Mouse (Mus musculus) MEL (cell line): ENCODE data around the gene Tmem114. TPM values are rescaled to one million over a fixed set of nuclear protein-coding genes. Genes with fewer than 3 reads are reported as not detected.

ENCODE experiments used
- DNase-seq: peaks from one replicate; pipeline ENCODE4 v3.0.0; 2011; ENCODE audit warnings: low read depth, low spot score
- H3K27ac ChIP-seq: 2 replicates; pipeline ENCODE4 v1.5.1; 2012; ENCODE audit warnings: low read depth, mild to moderate bottlenecking, control low read depth, low read length, moderate library complexity; ENCODE audit not compliant: control insufficient read depth
- H3K27me3 ChIP-seq, 2 experiments: fragments of 150-350 bp in 1 of 2; sonication (generic) in 1 of 2; 2 replicates each; pipeline ENCODE4 v1.6.1; 2012; ENCODE audit warnings: low read length in 2 of 2, mild to moderate bottlenecking in 2 of 2, improper control_type of control experiment in 1 of 2, moderate library complexity in 1 of 2; ENCODE audit not compliant: insufficient read depth in 2 of 2, control insufficient read depth in 1 of 2
- H3K36me3 ChIP-seq, 2 experiments: 2 replicates each; pipeline ENCODE4 v1.6.1; 2012 to 2014; ENCODE audit warnings: low read length in 2 of 2, improper control_type of control experiment in 1 of 2, inconsistent platforms in 1 of 2, mild to moderate bottlenecking in 1 of 2; ENCODE audit not compliant: insufficient read depth in 2 of 2, control insufficient read depth in 1 of 2
- H3K4me1 ChIP-seq, 2 experiments: fragments of 150-350 bp in 1 of 2; sonication (generic) in 1 of 2; 2 replicates each; pipeline ENCODE4 v1.6.1; 2012; ENCODE audit warnings: low read length in 2 of 2, improper control_type of control experiment in 1 of 2, mild to moderate bottlenecking in 1 of 2; ENCODE audit not compliant: insufficient read depth in 2 of 2, control insufficient read depth in 1 of 2
- H3K4me3 ChIP-seq, 2 experiments: fragments of 150-350 bp in 1 of 2; sonication (generic) in 1 of 2; 2 replicates each; pipeline ENCODE4 v1.5.1; 2012; ENCODE audit warnings: low read depth in 2 of 2, low read length in 2 of 2, mild to moderate bottlenecking in 2 of 2, moderate library complexity in 2 of 2, control low read depth in 1 of 2, improper control_type of control experiment in 1 of 2; ENCODE audit not compliant: control insufficient read depth in 1 of 2, insufficient read depth in 1 of 2
- H3K79me2 ChIP-seq: 2 replicates; pipeline ENCODE4 v1.6.1; 2012; ENCODE audit warnings: mild to moderate bottlenecking, low read length, moderate library complexity; ENCODE audit not compliant: control insufficient read depth, poor library complexity, insufficient read depth
- H3K9ac ChIP-seq: 2 replicates; pipeline ENCODE4 v1.6.1; 2012; ENCODE audit warnings: low read depth, mild to moderate bottlenecking, control low read depth, low read length, moderate library complexity; ENCODE audit not compliant: control insufficient read depth, poor library complexity, severe bottlenecking
- H3K9me3 ChIP-seq: fragments of 150-350 bp; sonication (generic); replicated peaks from 2 replicates; pipeline ENCODE4 v1.6.1; 2012; ENCODE audit warnings: mild to moderate bottlenecking, low read length, improper control_type of control experiment, moderate library complexity; ENCODE audit not compliant: insufficient read depth
- CHD1 ChIP-seq: IDR thresholded peaks from 2 replicates; pipeline ENCODE4 v1.6.1; 2012; ENCODE audit warnings: low read depth, mild to moderate bottlenecking, inconsistent platforms, low read length, improper control_type of control experiment
- CTCF ChIP-seq, 3 experiments: IDR thresholded peaks in 2 of 3; conservative IDR thresholded peaks in 1 of 3; 2 replicates each; pipeline ENCODE4 v1.5.1; 2011 to 2012; ENCODE audit warnings: low read length in 3 of 3, low read depth in 2 of 3, mild to moderate bottlenecking in 2 of 3, improper control_type of control experiment in 1 of 3, inconsistent platforms in 1 of 3, mixed read lengths in 1 of 3, moderate library complexity in 1 of 3; ENCODE audit not compliant: control insufficient read depth in 1 of 3, insufficient read depth in 1 of 3, poor library complexity in 1 of 3, severe bottlenecking in 1 of 3
- E2F4 ChIP-seq: IDR thresholded peaks from 2 replicates; pipeline ENCODE4 v1.6.1; 2011; ENCODE audit warnings: low read depth, low read length, improper control_type of control experiment, borderline replicate concordance
- ELF1 ChIP-seq: IDR thresholded peaks from 2 replicates; pipeline ENCODE4 v1.6.1; 2014; ENCODE audit warnings: low read depth, mild to moderate bottlenecking, inconsistent platforms, low read length, improper control_type of control experiment, moderate library complexity
- GATA1 ChIP-seq: IDR thresholded peaks from 2 replicates; pipeline ENCODE4 v1.6.1; 2011; ENCODE audit warnings: low read depth, low read length, improper control_type of control experiment
- HCFC1 ChIP-seq: IDR thresholded peaks from 2 replicates; pipeline ENCODE4 v1.6.1; 2012; ENCODE audit warnings: low read depth, mild to moderate bottlenecking, inconsistent platforms, low read length, improper control_type of control experiment, moderate library complexity
- MAFK ChIP-seq: IDR thresholded peaks from 2 replicates; pipeline ENCODE4 v1.6.1; 2011; ENCODE audit warnings: low read depth, mild to moderate bottlenecking, low read length, improper control_type of control experiment, borderline replicate concordance
- MAX ChIP-seq: IDR thresholded peaks from 2 replicates; pipeline ENCODE4 v1.6.1; 2011; ENCODE audit warnings: low read length, improper control_type of control experiment
- MAZ ChIP-seq: IDR thresholded peaks from 2 replicates; pipeline ENCODE4 v1.6.1; 2012; ENCODE audit warnings: low read depth, mild to moderate bottlenecking, inconsistent platforms, low read length, improper control_type of control experiment
- MEF2A ChIP-seq: IDR thresholded peaks from 2 replicates; pipeline ENCODE4 v1.6.1; 2014; ENCODE audit warnings: low read depth, mild to moderate bottlenecking, inconsistent platforms, low read length, improper control_type of control experiment; ENCODE audit not compliant: poor library complexity, insufficient replicate concordance, severe bottlenecking; ENCODE audit errors: extremely low read depth
- NRF1 ChIP-seq: IDR thresholded peaks from 2 replicates; pipeline ENCODE4 v1.6.1; 2014; ENCODE audit warnings: low read depth, mild to moderate bottlenecking, inconsistent platforms, low read length, improper control_type of control experiment, moderate library complexity; ENCODE audit not compliant: poor library complexity, insufficient read depth, severe bottlenecking
- POLR2A ChIP-seq, 2 experiments: IDR thresholded peaks; 2 replicates each; pipeline ENCODE4 v1.6.1; 2011 to 2012; ENCODE audit warnings: low read length in 2 of 2, mild to moderate bottlenecking in 2 of 2, control low read depth in 1 of 2, improper control_type of control experiment in 1 of 2, low read depth in 1 of 2, moderate library complexity in 1 of 2; ENCODE audit not compliant: control insufficient read depth in 1 of 2, insufficient read depth in 1 of 2, poor library complexity in 1 of 2
- POLR2AphosphoS5 ChIP-seq: IDR thresholded peaks from 2 replicates; pipeline ENCODE4 v1.6.1; 2012; ENCODE audit warnings: low read depth, borderline replicate concordance, mild to moderate bottlenecking, inconsistent platforms, low read length, moderate library complexity, mixed read lengths
- RAD21 ChIP-seq: IDR thresholded peaks from 2 replicates; pipeline ENCODE4 v1.6.1; 2011; ENCODE audit warnings: mild to moderate bottlenecking, low read depth, low read length, improper control_type of control experiment
- RCOR1 ChIP-seq: IDR thresholded peaks from 2 replicates; pipeline ENCODE4 v1.6.1; 2012; ENCODE audit warnings: low read depth, mild to moderate bottlenecking, inconsistent platforms, low read length, improper control_type of control experiment
- SMC3 ChIP-seq: IDR thresholded peaks from 2 replicates; pipeline ENCODE4 v1.6.1; 2011; ENCODE audit warnings: low read depth, low read length, improper control_type of control experiment
- TCF12 ChIP-seq: IDR thresholded peaks from 2 replicates; pipeline ENCODE4 v1.6.1; 2014; ENCODE audit warnings: low read depth, mild to moderate bottlenecking, inconsistent platforms, low read length, improper control_type of control experiment, moderate library complexity
- USF1 ChIP-seq: IDR thresholded peaks from 2 replicates; pipeline ENCODE4 v1.6.1; 2014; ENCODE audit warnings: low read depth, mild to moderate bottlenecking, inconsistent platforms, low read length, improper control_type of control experiment, moderate library complexity
- USF2 ChIP-seq, 2 experiments: IDR thresholded peaks; 2 replicates each; pipeline ENCODE4 v1.6.1; 2011 to 2012; ENCODE audit warnings: improper control_type of control experiment in 2 of 2, low read length in 2 of 2, borderline replicate concordance in 1 of 2, inconsistent platforms in 1 of 2, low read depth in 1 of 2, mild to moderate bottlenecking in 1 of 2; ENCODE audit not compliant: insufficient read depth in 1 of 2
- polyA plus RNA-seq, 2 experiments: library from polyadenylated mRNA; stranded (reverse) in 1 of 2; unstranded in 1 of 2; fragments of >175 nt in 1 of 2; fragments of >200 nt in 1 of 2; gene quantifications; 2 replicates each; pipeline versions ENCODE4 v1.2.1 to v1.2.4; 2012; ENCODE audit warnings: low replicate concordance in 2 of 2, low read depth in 1 of 2; ENCODE audit not compliant: insufficient read length in 2 of 2, insufficient read depth in 1 of 2, missing spikeins in 1 of 2
- total RNA-seq: library from RNA; depleted of rRNA; stranded (reverse); fragments of 300-350 nt; gene quantifications from 2 replicates; pipeline ENCODE4 v1.2.3, GENCODE M21; 2012

Tmem114 gene
- total and polyA plus RNA-seq, 3 experiments: not detected

DNA sequence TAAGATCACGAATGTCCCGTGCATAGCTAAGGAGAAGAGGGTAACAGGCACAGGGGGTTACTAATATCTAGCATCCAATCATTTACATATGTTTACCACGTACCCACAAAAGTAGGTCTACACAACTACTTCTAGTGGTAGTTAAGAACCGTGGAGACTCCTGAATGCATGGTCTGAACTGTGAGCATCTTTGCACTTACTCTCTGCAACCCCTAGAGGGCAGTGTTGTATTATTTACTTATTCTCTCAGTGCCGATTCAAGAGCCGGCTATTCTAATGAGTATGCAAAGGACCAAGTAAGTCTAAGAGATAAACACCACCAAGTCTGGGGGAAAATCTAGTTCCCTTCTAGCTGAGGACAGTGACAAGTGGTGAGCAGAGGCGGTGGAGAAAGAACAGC lies 12.7 kb downstream of the Tmem114 start (continued):
- no peak for TF ChIP-seq MAX
- no peak for TF ChIP-seq TCF12
- TF ChIP-seq RAD21: peak; percentile 98
- no peak for TF ChIP-seq POLR2AphosphoS5
- TF ChIP-seq RCOR1: no peak
- no peak for TF ChIP-seq MEF2A
- no peak for TF ChIP-seq E2F4
- no peak for TF ChIP-seq CHD1
- TF ChIP-seq POLR2A (IDR thresholded peaks at IDR 0.05; ENCODE audit: control insufficient read depth in 1 of 2, insufficient read depth in 1 of 2, low read depth in 1 of 2, low read length in 2 of 2, poor library complexity in 1 of 2): no peak
- TF ChIP-seq USF1: no peak
- no peak for TF ChIP-seq USF2 (IDR thresholded peaks at IDR 0.05; ENCODE audit: borderline replicate concordance in 1 of 2, insufficient read depth in 1 of 2, low read depth in 1 of 2, low read length in 2 of 2)

DNA sequence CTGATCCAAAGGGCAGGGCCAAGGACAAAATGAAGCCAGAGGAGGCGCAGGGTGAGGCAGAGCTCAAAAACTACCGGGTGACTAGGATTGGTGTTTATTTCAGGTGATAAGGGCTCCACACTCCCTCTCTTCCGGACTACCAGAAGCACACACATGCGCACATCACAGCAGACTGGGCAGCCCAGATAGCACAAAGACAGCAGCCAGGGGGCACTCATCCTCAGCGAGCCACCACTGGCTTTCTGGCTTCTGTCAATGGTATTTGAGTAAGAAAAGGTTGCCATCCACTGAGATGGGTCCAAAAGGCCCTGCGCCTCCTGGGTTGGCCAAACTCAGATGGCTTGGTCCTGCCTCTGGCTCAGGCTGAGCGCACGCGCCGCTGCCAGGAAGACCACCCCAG lies 15.7 kb downstream of the Tmem114 start:
- peak overlapping the region; percentile 44; the same call in 1 of the 2 replicates for H3K9ac ChIP-seq
- H3K4me1 ChIP-seq: peaks cover 0 to 7% of the 10 kb centered on the region in 2 experiments; a peak in 2 of 4 replicates
- H3K4me3 ChIP-seq: peak overlapping the region; percentile 9 to 36; a peak in 3 of 4 replicates
- H3K27me3 ChIP-seq: no peaks in the 10 kb centered on the region; a peak in 1 of 4 replicates
- TF ChIP-seq HCFC1 (peak; percentile 56), MAFK (no peak), GATA1 (peak; percentile 48; the same call in 1 of the 2 replicates), SMC3 (peak; percentile 52), RAD21 (peak; percentile 29), NRF1 (peak; percentile 80), TCF12 (no peak), USF1 (no peak), POLR2A (IDR thresholded peaks at IDR 0.05; ENCODE audit: control insufficient read depth in 1 of 2, insufficient read depth in 1 of 2, low read depth in 1 of 2, low read length in 2 of 2, poor library complexity in 1 of 2) (peak in 1 of 2 experiments; percentile 40; a peak in 1 of 4 replicates), CTCF (IDR thresholded peaks at IDR 0.05 in 2 of 3, conservative IDR thresholded peaks at IDR 0.05 in 1 of 3; ENCODE audit: control insufficient read depth in 1 of 3, insufficient read depth in 1 of 3, low read depth in 2 of 3, low read length in 3 of 3, poor library complexity in 1 of 3, severe bottlenecking in 1 of 3) (peak; percentile 34 to 70 (median 66)), ELF1 (peak; percentile 82), MAZ (no peak)
- TF ChIP-seq, all 39 proteins: peak for 8
- Histone ChIP-seq H3K79me2 (no peaks in the 10 kb centered on the region), H3K27ac (no peak overlapping the region), H3K36me3 (no peaks in the 10 kb centered on the region), H3K9me3 (no peaks in the 10 kb centered on the region)
- DNase-seq: peak; percentile 84
